Mouse (Mus musculus): ENCODE results near the gene Mup21. TPM values are rescaled to one million over a fixed set of nuclear protein-coding genes. Genes with fewer than 3 reads are reported as not detected.

Gene Mup21
- not detected for polyA plus RNA-seq (2015; fragmentation: Illumina TruSeq; extraction: RNeasy Lipid Tissue Mini Kit (QIAGEN cat#74804); ENCODE audit: insufficient read depth, low replicate concordance)

DNA sequence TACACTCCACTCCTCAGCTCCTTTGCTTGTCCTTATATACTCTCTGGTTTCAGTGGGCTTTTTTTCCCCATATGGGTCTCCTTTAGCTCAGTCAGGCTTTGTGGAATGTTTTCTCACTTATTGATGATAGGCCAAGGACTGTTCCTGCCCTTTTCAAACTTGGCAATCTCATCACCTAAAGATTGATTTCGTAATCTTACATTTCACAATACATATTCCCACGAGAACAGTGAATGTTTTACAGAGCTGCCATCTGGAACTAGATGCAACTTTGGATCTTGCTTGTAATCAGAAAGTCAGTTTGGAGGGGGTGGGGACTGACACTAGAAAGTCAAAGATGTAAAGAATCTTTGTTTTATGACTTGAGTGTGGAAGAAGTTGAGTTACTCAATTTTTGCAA lies at the start of gene Mup21:
Gene Mup21, minus strand, starts transcription at position 53 of the 400 bp plus-strand sequence.

Other genes starting within 250 kb of the Mup21 start
- not detected for gene Mup20, start 96.7 kb downstream of the Mup21 start, polyA plus RNA-seq (2015; fragmentation: Illumina TruSeq; extraction: RNeasy Lipid Tissue Mini Kit (QIAGEN cat#74804); ENCODE audit: insufficient read depth, low replicate concordance)
- gene Mup3, start 63.5 kb downstream of the Mup21 start, polyA plus RNA-seq (2015; fragmentation: Illumina TruSeq; extraction: RNeasy Lipid Tissue Mini Kit (QIAGEN cat#74804); ENCODE audit: insufficient read depth, low replicate concordance): not detected
- gene Zfp37, start 80.2 kb upstream of the Mup21 start, polyA plus RNA-seq (2015; fragmentation: Illumina TruSeq; extraction: RNeasy Lipid Tissue Mini Kit (QIAGEN cat#74804); ENCODE audit: insufficient read depth, low replicate concordance): 2.5 TPM
- gene Slc31a2, start 111.7 kb upstream of the Mup21 start, polyA plus RNA-seq (2015; fragmentation: Illumina TruSeq; extraction: RNeasy Lipid Tissue Mini Kit (QIAGEN cat#74804); ENCODE audit: insufficient read depth, low replicate concordance): 13.1 TPM
- gene Fkbp15, start 209.7 kb upstream of the Mup21 start, polyA plus RNA-seq (2015; fragmentation: Illumina TruSeq; extraction: RNeasy Lipid Tissue Mini Kit (QIAGEN cat#74804); ENCODE audit: insufficient read depth, low replicate concordance): 51.8 TPM
- gene Slc31a1, start 209.9 kb upstream of the Mup21 start, polyA plus RNA-seq (2015; fragmentation: Illumina TruSeq; extraction: RNeasy Lipid Tissue Mini Kit (QIAGEN cat#74804); ENCODE audit: insufficient read depth, low replicate concordance): 23.6 TPM